Mouse (Mus musculus) common myeloid progenitor, adult 5-6 weeks (primary cell): Measurements from ENCODE around the gene Oaz3. TPM values are rescaled to one million over a fixed set of nuclear protein-coding genes. Genes with fewer than 3 reads are reported as not detected.

Source experiments
- ATAC-seq: replicated peaks from 2 replicates; pipeline ENCODE4 v1.8.0; 2016; ENCODE audit warnings: low read depth, mild to moderate bottlenecking, moderate TSS enrichment, inconsistent platforms; ENCODE audit not compliant: poor library complexity, severe bottlenecking
- total RNA-seq: library from RNA; stranded (forward); fragments of 200-1000, 187-1606 nt; gene quantifications from 2 replicates; pipeline ENCODE4 v1.2.3, GENCODE M21; 2017

Oaz3 gene
- total RNA-seq, 1 experiment from 2014 or later: not detected

GRCm38 (mm10) chr3:94392128-94392527 lies 51.6 kb downstream of the Oaz3 start:
- no peak for ATAC-seq

- ATAC-seq: no peak
Observed at GRCm38 (mm10) chr3:94391001-94391400, 52.7 kb downstream of the Oaz3 start.

DNA sequence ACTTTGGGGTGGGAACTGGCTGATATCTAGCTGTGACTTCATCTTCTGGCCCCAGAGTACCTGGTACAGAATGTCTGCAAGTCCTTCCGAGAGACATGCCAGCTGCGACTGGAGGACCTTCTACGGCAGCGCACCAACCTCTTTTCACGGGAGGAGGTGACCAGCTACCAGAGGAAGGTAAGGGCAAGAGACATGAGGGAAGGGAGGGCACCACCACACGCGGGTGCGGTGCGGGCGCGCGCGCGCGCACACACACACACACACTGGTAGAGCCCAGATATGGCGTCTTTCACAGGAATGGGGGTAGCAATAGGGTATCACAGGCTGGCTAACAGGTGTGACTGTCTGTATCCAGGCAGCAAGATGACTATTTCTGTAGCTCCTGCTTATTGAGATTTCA lies 54.3 kb downstream of the Oaz3 start:
- ATAC-seq: no peak

DNA sequence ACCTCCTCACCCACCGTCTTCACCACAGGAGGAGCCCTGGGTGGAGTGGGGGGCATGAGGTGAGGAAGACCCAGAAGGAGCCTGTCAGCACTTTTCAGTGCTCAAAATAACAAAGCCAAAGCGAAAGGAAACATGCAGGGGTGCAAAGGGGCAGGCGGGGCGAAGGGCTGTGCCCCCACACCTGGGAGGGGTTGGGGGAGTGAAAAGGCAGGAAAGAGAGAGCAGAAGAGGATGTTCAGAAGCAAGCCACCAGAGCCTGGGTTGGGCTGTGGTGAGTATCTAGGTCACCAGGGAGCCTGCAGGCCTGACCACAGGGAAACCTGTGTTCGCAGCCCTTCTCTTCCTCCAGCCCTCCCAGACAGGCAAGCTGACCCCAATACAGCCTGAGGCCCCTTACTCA lies 55.7 kb downstream of the Oaz3 start:
- peak; percentile 80 for ATAC-seq

GRCm38 (mm10) chr3:94387391-94387790 lies 56.3 kb downstream of the Oaz3 start:
- ATAC-seq: no peak

GRCm38 (mm10) chr3:94386671-94387070 lies 57.0 kb downstream of the Oaz3 start:
- no peak for ATAC-seq

- no peak for ATAC-seq
Observed at GRCm38 (mm10) chr3:94383476-94383875, 60.2 kb downstream of the Oaz3 start.

Other genes with a start within 250 kb of the Oaz3 start
- gene Gm5286, start 247.2 kb downstream of the Oaz3 start, total RNA-seq: not detected in 2 replicates
- gene Gm4778, start 179.9 kb downstream of the Oaz3 start, total RNA-seq: not detected in 2 replicates
- gene Them4, start 133.8 kb downstream of the Oaz3 start, total RNA-seq: 4.3 and 4.5 TPM in 2 replicates
- gene Them5, start 101.8 kb downstream of the Oaz3 start, total RNA-seq: not detected in 2 replicates
- not detected in 2 replicates for gene C2cd4d, start 81.5 kb downstream of the Oaz3 start, total RNA-seq
- gene Rorc, start 71.1 kb downstream of the Oaz3 start, total RNA-seq: not detected in 2 replicates
- not detected in 2 replicates for gene Lingo4, start 45.4 kb downstream of the Oaz3 start, total RNA-seq
- 10.8 and 14.7 TPM in 2 replicates for gene Tdrkh, start 30.6 kb downstream of the Oaz3 start, total RNA-seq
- 65.6 and 77.6 TPM in 2 replicates for gene Mrpl9, start 597 bp downstream of the Oaz3 start, total RNA-seq
- gene Celf3, start 34.4 kb upstream of the Oaz3 start, total RNA-seq: not detected in 2 replicates
- gene Riiad1, start 36.4 kb upstream of the Oaz3 start, total RNA-seq: not detected in 2 replicates
- gene Snx27, start 138.8 kb upstream of the Oaz3 start, total RNA-seq: 24.8 and 26.5 TPM in 2 replicates
- not detected in 2 replicates for gene Gm10972, start 199.2 kb upstream of the Oaz3 start, total RNA-seq
- gene Tuft1, start 215.0 kb upstream of the Oaz3 start, total RNA-seq: 5.6 and 5.7 TPM in 2 replicates
- 0.05 TPM in 1 of 2 replicates, not detected in the other for gene Selenbp2, start 249.6 kb upstream of the Oaz3 start, total RNA-seq